Mouse (Mus musculus) CH12.LX (cell line): ENCODE measurements around the gene Slc39a8. TPM values are rescaled to one million over a fixed set of nuclear protein-coding genes. Genes with fewer than 3 reads are reported as not detected.
A peak's percentile ranks its signal among the peaks of the same experiment; 100 is the strongest.

Source experiments
- DNase-seq: peaks from one replicate; pipeline ENCODE4 v3.0.0-alpha.2; 2013; ENCODE audit errors: extremely low read depth
- H3K27ac ChIP-seq: 2 replicates; pipeline ENCODE4 v1.5.1; 2012; ENCODE audit warnings: low read depth, mild to moderate bottlenecking, control low read depth, moderate library complexity; ENCODE audit not compliant: insufficient read depth
- H3K27me3 ChIP-seq: replicated peaks from 2 replicates; pipeline ENCODE3; 2012; ENCODE audit warnings: inconsistent platforms
- H3K36me3 ChIP-seq, 2 experiments: replicated peaks in 1 of 2; 2 replicates each; pipeline versions ENCODE3 to v1.6.1; 2012; ENCODE audit warnings: inconsistent platforms in 1 of 2, low read length in 1 of 2, mild to moderate bottlenecking in 1 of 2, mixed read lengths in 1 of 2, moderate library complexity in 1 of 2; ENCODE audit not compliant: control insufficient read depth in 1 of 2, insufficient read depth in 1 of 2
- H3K4me1 ChIP-seq, 2 experiments: 2 replicates each; pipeline ENCODE4 v1.6.1; 2012; ENCODE audit warnings: inconsistent platforms in 1 of 2, moderate library complexity in 1 of 2; ENCODE audit not compliant: insufficient read depth in 2 of 2, control insufficient read depth in 1 of 2
- H3K4me2 ChIP-seq: 2 replicates; pipeline ENCODE4 v1.6.1; 2012; ENCODE audit warnings: low read depth, mild to moderate bottlenecking, control low read depth; ENCODE audit not compliant: poor library complexity, insufficient read depth, severe bottlenecking
- H3K4me3 ChIP-seq, 3 experiments: fragments of 150-350 bp in 1 of 3; sonication (generic) in 1 of 3; replicated peaks in 1 of 3; 2 replicates each; pipeline versions ENCODE3 to v1.5.1; 2011 to 2012; ENCODE audit warnings: low read depth in 2 of 3, low read length in 2 of 3, mild to moderate bottlenecking in 2 of 3, moderate library complexity in 2 of 3, control low read depth in 1 of 3, improper control_type of control experiment in 1 of 3, inconsistent platforms in 1 of 3, mixed read lengths in 1 of 3; ENCODE audit not compliant: poor library complexity in 1 of 3
- H3K79me2 ChIP-seq: replicated peaks from 2 replicates; pipeline ENCODE4 v1.6.1; 2012; ENCODE audit warnings: mild to moderate bottlenecking, moderate library complexity; ENCODE audit not compliant: control insufficient read depth, poor library complexity, insufficient read depth, severe bottlenecking; ENCODE audit errors: extremely low read depth
- H3K9ac ChIP-seq: 2 replicates; pipeline ENCODE4 v1.6.1; 2012; ENCODE audit warnings: low read depth, mild to moderate bottlenecking, control low read depth, moderate library complexity; ENCODE audit not compliant: insufficient read depth
- H3K9me3 ChIP-seq: replicated peaks from 2 replicates; pipeline ENCODE3; 2012; ENCODE audit warnings: low read length, inconsistent platforms, mixed read lengths
- BHLHE40 ChIP-seq: IDR thresholded peaks from 2 replicates; pipeline ENCODE4 v1.6.1; 2011; ENCODE audit warnings: mild to moderate bottlenecking, low read depth, low read length, improper control_type of control experiment
- CHD1 ChIP-seq: IDR thresholded peaks from 2 replicates; pipeline ENCODE4 v1.6.1; 2012; ENCODE audit warnings: low read depth, low read length, improper control_type of control experiment, inconsistent platforms
- CHD2 ChIP-seq: IDR thresholded peaks from 2 replicates; pipeline ENCODE4 v1.6.1; 2011; ENCODE audit warnings: low read length, improper control_type of control experiment
- E2F4 ChIP-seq: IDR thresholded peaks from 2 replicates; pipeline ENCODE4 v1.6.1; 2011; ENCODE audit warnings: low read depth, low read length, improper control_type of control experiment; ENCODE audit not compliant: insufficient replicate concordance
- ELF1 ChIP-seq: IDR thresholded peaks from 2 replicates; pipeline ENCODE4 v1.6.1; 2014; ENCODE audit warnings: low read depth, mild to moderate bottlenecking, inconsistent platforms, low read length, improper control_type of control experiment
- EP300 ChIP-seq: IDR thresholded peaks from 2 replicates; pipeline ENCODE4 v1.6.1; 2011; ENCODE audit warnings: low read length, improper control_type of control experiment
- GABPA ChIP-seq: IDR thresholded peaks from 2 replicates; pipeline ENCODE4 v1.6.1; 2012; ENCODE audit warnings: low read depth, low read length, improper control_type of control experiment, inconsistent platforms; ENCODE audit not compliant: insufficient replicate concordance
- HCFC1 ChIP-seq: IDR thresholded peaks from 2 replicates; pipeline ENCODE4 v1.6.1; 2012; ENCODE audit warnings: low read depth, mild to moderate bottlenecking, inconsistent platforms, low read length, improper control_type of control experiment
- IRF4 ChIP-seq: IDR thresholded peaks from 2 replicates; pipeline ENCODE4 v1.6.1; 2014; ENCODE audit warnings: low read depth, mild to moderate bottlenecking, inconsistent platforms, low read length, improper control_type of control experiment
- JUN ChIP-seq: IDR thresholded peaks from 2 replicates; pipeline ENCODE4 v1.6.1; 2011; ENCODE audit warnings: low read depth, mild to moderate bottlenecking, low read length, improper control_type of control experiment, moderate library complexity; ENCODE audit not compliant: insufficient read depth
- JUND ChIP-seq: conservative IDR thresholded peaks from 2 replicates; pipeline ENCODE4 v1.6.1; 2011; ENCODE audit warnings: low read depth, low read length, improper control_type of control experiment
- KAT2A ChIP-seq: IDR thresholded peaks from 2 replicates; pipeline ENCODE4 v1.6.1; 2012; ENCODE audit warnings: low read length, improper control_type of control experiment, inconsistent platforms; ENCODE audit not compliant: insufficient replicate concordance
- MAFK ChIP-seq: IDR thresholded peaks from 2 replicates; pipeline ENCODE4 v1.6.1; 2011; ENCODE audit warnings: low read length, improper control_type of control experiment; ENCODE audit not compliant: insufficient replicate concordance
- MAX ChIP-seq: IDR thresholded peaks from 2 replicates; pipeline ENCODE4 v1.6.1; 2011; ENCODE audit warnings: low read length, improper control_type of control experiment
- MAZ ChIP-seq: IDR thresholded peaks from 2 replicates; pipeline ENCODE4 v1.6.1; 2012; ENCODE audit warnings: low read depth, mild to moderate bottlenecking, inconsistent platforms, low read length, improper control_type of control experiment, moderate library complexity
- MEF2A ChIP-seq: IDR thresholded peaks from 2 replicates; pipeline ENCODE4 v1.6.1; 2014; ENCODE audit warnings: low read depth, mild to moderate bottlenecking, inconsistent platforms, low read length, improper control_type of control experiment, borderline replicate concordance
- MYC ChIP-seq: IDR thresholded peaks from 2 replicates; pipeline ENCODE4 v1.6.1; 2011; ENCODE audit warnings: low read depth, mild to moderate bottlenecking, improper control_type of control experiment, low read length
- NELFE ChIP-seq: IDR thresholded peaks from 2 replicates; pipeline ENCODE4 v1.6.1; 2011; ENCODE audit warnings: low read depth, low read length, improper control_type of control experiment
- NRF1 ChIP-seq: IDR thresholded peaks from 2 replicates; pipeline ENCODE4 v1.6.1; 2014; ENCODE audit warnings: low read depth, mild to moderate bottlenecking, inconsistent platforms, low read length, improper control_type of control experiment, moderate library complexity
- PAX5 ChIP-seq: IDR thresholded peaks from 2 replicates; pipeline ENCODE4 v1.6.1; 2012; ENCODE audit warnings: low read length, inconsistent platforms, mixed read lengths
- POLR2A ChIP-seq: IDR thresholded peaks from 2 replicates; pipeline ENCODE4 v1.6.1; 2011; ENCODE audit warnings: low read depth, mild to moderate bottlenecking, improper control_type of control experiment, low read length
- POLR2AphosphoS2 ChIP-seq: IDR thresholded peaks from 2 replicates; pipeline ENCODE4 v1.6.1; 2011; ENCODE audit warnings: low read depth, low read length, improper control_type of control experiment
- RCOR1 ChIP-seq: conservative IDR thresholded peaks from 2 replicates; pipeline ENCODE4 v1.6.1; 2012; ENCODE audit warnings: low read depth, mild to moderate bottlenecking, inconsistent platforms, low read length, improper control_type of control experiment
- SIN3A ChIP-seq: IDR thresholded peaks from 2 replicates; pipeline ENCODE4 v1.6.1; 2012; ENCODE audit warnings: low read length, improper control_type of control experiment, inconsistent platforms
- TBP ChIP-seq: conservative IDR thresholded peaks from 2 replicates; pipeline ENCODE4 v1.6.1; 2011; ENCODE audit warnings: low read depth, low read length, improper control_type of control experiment
- TCF12 ChIP-seq: IDR thresholded peaks from 2 replicates; pipeline ENCODE4 v1.6.1; 2014; ENCODE audit warnings: low read depth, mild to moderate bottlenecking, inconsistent platforms, low read length, improper control_type of control experiment
- USF1 ChIP-seq: IDR thresholded peaks from 2 replicates; pipeline ENCODE4 v1.6.1; 2014; ENCODE audit warnings: low read depth, mild to moderate bottlenecking, inconsistent platforms, low read length, improper control_type of control experiment
- ZC3H11A ChIP-seq: IDR thresholded peaks from 2 replicates; pipeline ENCODE4 v1.6.1; 2012; ENCODE audit warnings: low read depth, mild to moderate bottlenecking, inconsistent platforms, low read length, improper control_type of control experiment
- ZKSCAN1 ChIP-seq: IDR thresholded peaks from 2 replicates; pipeline ENCODE4 v1.6.1; 2012; ENCODE audit warnings: low read depth, inconsistent platforms, low read length, improper control_type of control experiment, borderline replicate concordance
- ZMIZ1 ChIP-seq: IDR thresholded peaks from 2 replicates; pipeline ENCODE4 v1.6.1; 2012; ENCODE audit warnings: low read depth, mild to moderate bottlenecking, inconsistent platforms, low read length, improper control_type of control experiment
- ZNF384 ChIP-seq: IDR thresholded peaks from 2 replicates; pipeline ENCODE4 v1.6.1; 2012; ENCODE audit warnings: low read depth, low read length, improper control_type of control experiment, inconsistent platforms
- dilution Hi-C: fragments of 300-500 bp; cut with MboI; formaldehyde crosslinking; loops from 2 replicates; pipeline ENCODE4 v1.14.3; 2020; ENCODE audit warnings: low sequenced_read_pairs; ENCODE audit not compliant: extremely low pct_unique_long_range_greater_than_20kb, extremely low pct_ligation_motif_present
- in situ Hi-C: fragments of 300-500 bp; cut with MboI; formaldehyde crosslinking; loops from 3 replicates; pipeline ENCODE4 v1.14.3; 2019; ENCODE audit warnings: low sequenced_read_pairs, low pct_ligation_motif_present, low pct_unique_long_range_greater_than_20kb, mixed read lengths
- polyA plus RNA-seq: library from polyadenylated mRNA; unstranded; fragments of >175 nt; gene quantifications from 2 replicates; pipeline ENCODE4 v1.2.1, GENCODE M21; 2012; ENCODE audit warnings: low read depth; ENCODE audit not compliant: insufficient read length
- total RNA-seq, 2 experiments: library from RNA; depleted of rRNA; stranded (reverse); fragments of 300-350 nt in 1 of 2; fragments of >200 nt in 1 of 2; gene quantifications; 2 replicates each; pipeline ENCODE4 v1.2.3; 2012 to 2014

Slc39a8 gene
- total and polyA plus RNA-seq, 3 experiments = 0.30 to 1.2 (median 0.64) TPM

GRCm38 (mm10) chr3:135885927-135886658 is 61.0 kb downstream of the Slc39a8 start:
- peaks cover 0 to 7% of the 10 kb centered on the region in 2 experiments; a peak in 1 of 4 replicates for H3K4me1 ChIP-seq
- TF ChIP-seq ZKSCAN1 (peak; percentile 64), TCF12 (no peak)
- TF ChIP-seq, all 38 proteins: peak for 1
- H3K27ac ChIP-seq = no peak overlapping the region
- H3K36me3 ChIP-seq = no peaks in the 10 kb centered on the region
- peak overlapping the region; percentile 68 for H3K4me2 ChIP-seq
- H3K9me3 ChIP-seq = no peaks in the 10 kb centered on the region
- H3K9ac ChIP-seq = no peak overlapping the region
- DNase-seq = no peak
- H3K79me2 ChIP-seq = no peaks in the 10 kb centered on the region
- dilution Hi-C loops = no loop called here
- in situ Hi-C loops = loop anchor here (10.0 to 25.0 kb wide), 3 partner anchors 779 to 1526 kb away; no protein-coding TSS in a partner anchor
- H3K4me3 ChIP-seq = no peak overlapping the region
- H3K27me3 ChIP-seq = no peaks in the 10 kb centered on the region

- dilution Hi-C loops = no loop called here
- H3K4me2 ChIP-seq = peak overlapping the region; percentile 68
- DNase-seq = peak; percentile 90
- TF ChIP-seq NRF1 = no peak
- TF ChIP-seq GABPA = no peak
- TF ChIP-seq BHLHE40 = no peak
- no peak for TF ChIP-seq RCOR1
- TF ChIP-seq MAX = peak; percentile 34; the same call in 1 of the 2 replicates
- TF ChIP-seq JUND = no peak
- no peak for TF ChIP-seq MAZ
- TF ChIP-seq MEF2A = no peak
- no peak for TF ChIP-seq JUN
- TF ChIP-seq PAX5 = no peak
- peak; percentile 58; the same call in 1 of the 2 replicates for TF ChIP-seq NELFE
- TF ChIP-seq EP300 = no peak
- TF ChIP-seq ELF1 = peak; percentile 51; the same call in 1 of the 2 replicates
- peak; percentile 76 for TF ChIP-seq IRF4
- peak; percentile 25; the same call in 1 of the 2 replicates for TF ChIP-seq HCFC1
- no peak for TF ChIP-seq USF1
- TF ChIP-seq ZNF384 = 0 out of 2 replicates have a peak, but pooled peaks have one; percentile 30
- no peak for TF ChIP-seq POLR2AphosphoS2
- TF ChIP-seq POLR2A = no peak
- TF ChIP-seq ZKSCAN1 = no peak
- TF ChIP-seq CHD1 = no peak
- 0 out of 2 replicates have a peak, but pooled peaks have one; percentile 16 for TF ChIP-seq MAFK
- TF ChIP-seq SIN3A = no peak
- no peak for TF ChIP-seq TBP
- peak; percentile 61 for TF ChIP-seq MYC
- no peak for TF ChIP-seq CHD2
- TF ChIP-seq TCF12 = 0 out of 2 replicates have a peak, but pooled peaks have one; percentile 17
- no peak for TF ChIP-seq E2F4
- TF ChIP-seq ZMIZ1 = no peak
- peak; percentile 82 for TF ChIP-seq ZC3H11A
- TF ChIP-seq KAT2A = no peak
Observed at GRCm38 (mm10) chr3:135886659-135887027, 61.6 kb downstream of the Slc39a8 start.

More at GRCm38 (mm10) chr3:135886659-135887027, 61.6 kb downstream of the Slc39a8 start:
- in situ Hi-C loops = loop anchor here (10.0 to 25.0 kb wide), 3 partner anchors 778 to 1526 kb away; no protein-coding TSS in a partner anchor
- Histone ChIP-seq H3K4me1 (peaks cover 0 to 7% of the 10 kb centered on the region in 2 experiments; a peak in 1 of 4 replicates), H3K27ac (no peak overlapping the region), H3K27me3 (no peaks in the 10 kb centered on the region), H3K79me2 (no peaks in the 10 kb centered on the region), H3K9me3 (no peaks in the 10 kb centered on the region), H3K36me3 (no peaks in the 10 kb centered on the region), H3K4me3 (peak overlapping the region; percentile 19 to 24 (median 20)), H3K9ac (no peak overlapping the region)
